21 mouse cellular contexts compared by ENCODE assay signal in genomic region chr12:45514459-45514858, GRCm38 (mm10).
DNase-seq lines count a peak whose midpoint lies in the region; ATAC-seq and TF ChIP-seq lines count a peak whose summit lies in the region.
"Had no signal": no experiment of that assay in that cellular context is flagged by ENCODE, and none has a peak within 500 bp of the region (broad histone marks: within the 10 kb centered on the region; RNA-seq: fewer than 3 reads in every experiment).

No protein-coding gene starts in this region.

- H3K36me3 ChIP-seq in forebrain, embryonic 14.5 days (ENCODE audit: control insufficient read depth, insufficient read depth, low read length): no peaks in the 10 kb centered on the region
- no peaks in the 10 kb centered on the region for H3K36me3 ChIP-seq in forebrain, embryonic 11.5 days (ENCODE audit: control insufficient read depth, insufficient read depth, low read length)
- no peaks in the 10 kb centered on the region for H3K36me3 ChIP-seq in hindbrain, embryonic 16.5 days (ENCODE audit: control insufficient read depth, insufficient read depth, low read length)
- H3K36me3 ChIP-seq in hindbrain, embryonic 13.5 days: no peaks in the 10 kb centered on the region
- H3K36me3 ChIP-seq in midbrain, embryonic 14.5 days (ENCODE audit: control insufficient read depth, insufficient read depth, low read length): no peaks in the 10 kb centered on the region
- H3K36me3 ChIP-seq in midbrain, embryonic 10.5 days: no peaks in the 10 kb centered on the region
- H3K36me3 ChIP-seq in midbrain, postnatal 0 days (ENCODE audit: insufficient read depth, low read length): no peaks in the 10 kb centered on the region
- H3K36me3 ChIP-seq: embryonic facial prominence, embryonic 13.5 days; forebrain, embryonic 15.5 days; G1E; heart, embryonic 15.5 days had no signal

- H3K27ac ChIP-seq in forebrain, embryonic 14.5 days (ENCODE audit: low read depth, low read length): no peak overlapping the region
- H3K27ac ChIP-seq in forebrain, embryonic 11.5 days (ENCODE audit: low read depth, low read length): no peak overlapping the region
- no peak overlapping the region for H3K27ac ChIP-seq in hindbrain, embryonic 16.5 days (ENCODE audit: low read depth, low read length)
- H3K27ac ChIP-seq in hindbrain, embryonic 13.5 days: no peak overlapping the region
- no peak overlapping the region for H3K27ac ChIP-seq in midbrain, embryonic 14.5 days (replicated peaks; ENCODE audit: low read depth, low read length)
- H3K27ac ChIP-seq in midbrain, embryonic 10.5 days (replicated peaks): no peak overlapping the region
- H3K27ac ChIP-seq in midbrain, postnatal 0 days (ENCODE audit: low read depth, low read length): no peak overlapping the region
- H3K27ac ChIP-seq: embryonic facial prominence, embryonic 13.5 days; forebrain, embryonic 15.5 days; heart, adult 2 months; heart, embryonic 15.5 days had no signal

- H3K9me3 ChIP-seq in forebrain, embryonic 14.5 days (replicated peaks; ENCODE audit: control insufficient read depth, low read length): no peaks in the 10 kb centered on the region
- no peaks in the 10 kb centered on the region for H3K9me3 ChIP-seq in forebrain, embryonic 11.5 days (ENCODE audit: control insufficient read depth, low read length)
- no peaks in the 10 kb centered on the region for H3K9me3 ChIP-seq in hindbrain, embryonic 16.5 days (ENCODE audit: control insufficient read depth, low read length)
- no peaks in the 10 kb centered on the region for H3K9me3 ChIP-seq in hindbrain, embryonic 13.5 days
- no peaks in the 10 kb centered on the region for H3K9me3 ChIP-seq in midbrain, embryonic 14.5 days (ENCODE audit: control insufficient read depth, low read length)
- no peaks in the 10 kb centered on the region for H3K9me3 ChIP-seq in midbrain, embryonic 10.5 days (replicated peaks)
- no peaks in the 10 kb centered on the region for H3K9me3 ChIP-seq in midbrain, postnatal 0 days (ENCODE audit: low read length)
- H3K9me3 ChIP-seq: embryonic facial prominence, embryonic 13.5 days; forebrain, embryonic 15.5 days; G1E; heart, embryonic 15.5 days had no signal

- WGBS in forebrain, embryonic 14.5 days: 69% methylated on average over 3 of the region's 3 CpGs
- WGBS in forebrain, embryonic 11.5 days: 74% methylated on average over 3 of the region's 3 CpGs
- 59% methylated on average over 3 of the region's 3 CpGs for WGBS in hindbrain, embryonic 16.5 days
- WGBS in hindbrain, embryonic 13.5 days: 66% methylated on average over 3 of the region's 3 CpGs
- WGBS in midbrain, embryonic 14.5 days: 56% methylated on average over 3 of the region's 3 CpGs
- WGBS in midbrain, embryonic 10.5 days: 82% methylated on average over 3 of the region's 3 CpGs
- WGBS in midbrain, postnatal 0 days: 35% methylated on average over 3 of the region's 3 CpGs

- H3K4me3 ChIP-seq in forebrain, embryonic 14.5 days (ENCODE audit: low read depth, low read length): no peak overlapping the region
- no peak overlapping the region for H3K4me3 ChIP-seq in forebrain, embryonic 11.5 days (ENCODE audit: low read depth, low read length)
- H3K4me3 ChIP-seq in hindbrain, embryonic 16.5 days (ENCODE audit: low read length): no peak overlapping the region
- no peak overlapping the region for H3K4me3 ChIP-seq in hindbrain, embryonic 13.5 days
- no peak overlapping the region for H3K4me3 ChIP-seq in midbrain, embryonic 14.5 days (replicated peaks; ENCODE audit: low read depth, low read length)
- no peak overlapping the region for H3K4me3 ChIP-seq in midbrain, embryonic 10.5 days
- no peak overlapping the region for H3K4me3 ChIP-seq in midbrain, postnatal 0 days (ENCODE audit: low read depth, low read length)
- H3K4me3 ChIP-seq: embryonic facial prominence, embryonic 13.5 days; forebrain, embryonic 15.5 days; heart, adult 2 months; heart, embryonic 15.5 days had no signal

- TF ChIP-seq CTCF in midbrain, postnatal 0 days (IDR thresholded peaks at IDR 0.05): peak; percentile 63

- H3K4me2 ChIP-seq in forebrain, embryonic 14.5 days (ENCODE audit: low read length): no peak overlapping the region
- H3K4me2 ChIP-seq in forebrain, embryonic 11.5 days (ENCODE audit: low read depth, low read length, severe bottlenecking): no peak overlapping the region
- H3K4me2 ChIP-seq in hindbrain, embryonic 16.5 days (ENCODE audit: low read length): no peak overlapping the region
- no peak overlapping the region for H3K4me2 ChIP-seq in hindbrain, embryonic 13.5 days
- H3K4me2 ChIP-seq in midbrain, embryonic 14.5 days (ENCODE audit: low read length): no peak overlapping the region
- H3K4me2 ChIP-seq in midbrain, postnatal 0 days (ENCODE audit: low read depth, low read length, poor library complexity, severe bottlenecking): no peak overlapping the region
- H3K4me2 ChIP-seq: embryonic facial prominence, embryonic 13.5 days; forebrain, embryonic 15.5 days; heart, embryonic 11.5 days; heart, embryonic 15.5 days had no signal

- no peak for ATAC-seq in forebrain, embryonic 14.5 days
- no peak for ATAC-seq in forebrain, embryonic 11.5 days (replicated peaks; ENCODE audit: low FRiP score)
- ATAC-seq in hindbrain, embryonic 16.5 days: peak; percentile 60; the same call in 1 of the 2 replicates
- no peak for ATAC-seq in hindbrain, embryonic 13.5 days (ENCODE audit: low FRiP score)
- ATAC-seq in midbrain, embryonic 14.5 days (ENCODE audit: low FRiP score, low TSS enrichment): no peak; the same call in 1 of the 2 replicates
- ATAC-seq in midbrain, postnatal 0 days (ENCODE audit: low FRiP score): peak; percentile 54; the same call in 1 of the 2 replicates
- ATAC-seq: CD4-positive, CD25-positive, alpha-beta regulatory T cell, adult 4 months; forebrain, embryonic 15.5 days had no signal

- no peaks in the 10 kb centered on the region for H3K27me3 ChIP-seq in forebrain, embryonic 14.5 days (replicated peaks; ENCODE audit: control insufficient read depth, insufficient read depth, low read length)
- no peaks in the 10 kb centered on the region for H3K27me3 ChIP-seq in forebrain, embryonic 11.5 days (ENCODE audit: control insufficient read depth, insufficient read depth, low read length)
- H3K27me3 ChIP-seq in hindbrain, embryonic 16.5 days (replicated peaks; ENCODE audit: control insufficient read depth, insufficient read depth, low read length): no peaks in the 10 kb centered on the region
- H3K27me3 ChIP-seq in hindbrain, embryonic 13.5 days: no peaks in the 10 kb centered on the region
- H3K27me3 ChIP-seq in midbrain, embryonic 14.5 days (ENCODE audit: control insufficient read depth, insufficient read depth, low read length): no peaks in the 10 kb centered on the region
- H3K27me3 ChIP-seq in midbrain, embryonic 10.5 days (ENCODE audit: low read depth, poor library complexity, severe bottlenecking): no peaks in the 10 kb centered on the region
- H3K27me3 ChIP-seq in midbrain, postnatal 0 days (ENCODE audit: insufficient read depth, low read length): no peaks in the 10 kb centered on the region
- H3K27me3 ChIP-seq: embryonic facial prominence, embryonic 13.5 days; forebrain, embryonic 15.5 days; heart, embryonic 15.5 days had no signal

- no peaks in the 10 kb centered on the region for H3K4me1 ChIP-seq in forebrain, embryonic 14.5 days (ENCODE audit: control insufficient read depth, insufficient read depth, low read length)
- H3K4me1 ChIP-seq in forebrain, embryonic 11.5 days (replicated peaks; ENCODE audit: control insufficient read depth, insufficient read depth, low read length): no peaks in the 10 kb centered on the region
- H3K4me1 ChIP-seq in hindbrain, embryonic 16.5 days (ENCODE audit: control insufficient read depth, insufficient read depth, low read depth, low read length): no peaks in the 10 kb centered on the region
- no peaks in the 10 kb centered on the region for H3K4me1 ChIP-seq in hindbrain, embryonic 13.5 days (replicated peaks)
- no peaks in the 10 kb centered on the region for H3K4me1 ChIP-seq in midbrain, embryonic 14.5 days (ENCODE audit: control insufficient read depth, insufficient read depth, low read length)
- no peaks in the 10 kb centered on the region for H3K4me1 ChIP-seq in midbrain, embryonic 10.5 days
- H3K4me1 ChIP-seq in midbrain, postnatal 0 days (ENCODE audit: insufficient read depth, low read length): no peaks in the 10 kb centered on the region
- H3K4me1 ChIP-seq: embryonic facial prominence, embryonic 13.5 days; forebrain, embryonic 15.5 days; heart, embryonic 15.5 days had no signal

- DNase-seq in forebrain, embryonic 14.5 days (ENCODE audit: low spot score): peak; percentile 30
- DNase-seq in forebrain, embryonic 11.5 days (ENCODE audit: low spot score): no peak
- DNase-seq in midbrain, embryonic 14.5 days: peak; percentile 69
- no peak for DNase-seq in midbrain, embryonic 10.5 days (ENCODE audit: low spot score)
- DNase-seq in midbrain, postnatal 0 days (ENCODE audit: low spot score): peak; percentile 63
- DNase-seq: adrenal gland, postnatal 10 days; B cell, adult 2 months; cerebellum, adult 11-12 months; cerebellum, adult 9-10 months; cerebellum, postnatal 25 days; gastrocnemius, postnatal 14 days; heart, adult 2 months; heart, postnatal 14 days had no signal

- H3K9ac ChIP-seq in forebrain, embryonic 14.5 days (ENCODE audit: low read length): no peak overlapping the region
- no peak overlapping the region for H3K9ac ChIP-seq in forebrain, embryonic 11.5 days (ENCODE audit: low read length)
- H3K9ac ChIP-seq in hindbrain, embryonic 16.5 days (ENCODE audit: low read depth, low read length): no peak overlapping the region
- no peak overlapping the region for H3K9ac ChIP-seq in hindbrain, embryonic 13.5 days
- no peak overlapping the region for H3K9ac ChIP-seq in midbrain, embryonic 14.5 days (replicated peaks; ENCODE audit: low read length)
- H3K9ac ChIP-seq in midbrain, postnatal 0 days (replicated peaks; ENCODE audit: low read length, poor library complexity, severe bottlenecking): no peak overlapping the region
- H3K9ac ChIP-seq: embryonic facial prominence, embryonic 13.5 days; forebrain, embryonic 15.5 days; heart, embryonic 15.5 days had no signal

Comparison
In these comparisons a context has a peak if more than half of its experiments do, and no peak if none do; other contexts are left out.
1. ATAC-seq: peak in hindbrain, embryonic 16.5 days (single experiment) and midbrain, postnatal 0 days (single experiment); none in forebrain, embryonic 14.5 days (single experiment), forebrain, embryonic 11.5 days (single experiment), hindbrain, embryonic 13.5 days (single experiment) and midbrain, embryonic 14.5 days (single experiment).
2. DNase-seq: peak in forebrain, embryonic 14.5 days (single experiment), midbrain, embryonic 14.5 days (single experiment) and midbrain, postnatal 0 days (single experiment); none in forebrain, embryonic 11.5 days (single experiment) and midbrain, embryonic 10.5 days (single experiment).